Mouse (Mus musculus): ENCODE data around the gene Abcc1. TPM values are rescaled to one million over a fixed set of nuclear protein-coding genes. Genes with fewer than 3 reads are reported as not detected.

Abcc1 gene
- polyA plus RNA-seq, 1 experiment from 2014 or later, result 9.6 TPM

GRCm38 (mm10) chr16:14438561-14438960, 77.2 kb downstream of the Abcc1 start:
- Histone ChIP-seq H3K36me3 (ENCODE audit: control insufficient read depth, insufficient read depth, low read length) (no peaks in the 10 kb centered on the region; the same call in 1 of the 2 replicates), H3K4me3 (ENCODE audit: low read depth, low read length) (no peak overlapping the region), H3K4me1 (replicated peaks; ENCODE audit: control insufficient read depth, insufficient read depth, low read length) (no peaks in the 10 kb centered on the region), H3K9ac (ENCODE audit: low read length) (no peak overlapping the region), H3K4me2 (ENCODE audit: low read depth, low read length, severe bottlenecking) (no peak overlapping the region), H3K27ac (ENCODE audit: low read depth, low read length) (no peak overlapping the region), H3K27me3 (ENCODE audit: control insufficient read depth, insufficient read depth, low read length) (no peaks in the 10 kb centered on the region), H3K9me3 (ENCODE audit: control insufficient read depth, low read length) (no peaks in the 10 kb centered on the region)
- peak; percentile 39 for DNase-seq (ENCODE audit: low spot score)
- no peak for ATAC-seq (replicated peaks; ENCODE audit: low FRiP score)
- 92% methylated on average over 7 of the region's 7 CpGs for WGBS

GRCm38 (mm10) chr16:14439081-14439480, 77.7 kb downstream of the Abcc1 start:
- Histone ChIP-seq H3K27me3 (ENCODE audit: control insufficient read depth, insufficient read depth, low read length) (no peaks in the 10 kb centered on the region), H3K36me3 (ENCODE audit: control insufficient read depth, insufficient read depth, low read length) (no peaks in the 10 kb centered on the region; the same call in 1 of the 2 replicates), H3K27ac (ENCODE audit: low read depth, low read length) (no peak overlapping the region), H3K4me1 (replicated peaks; ENCODE audit: control insufficient read depth, insufficient read depth, low read length) (no peaks in the 10 kb centered on the region), H3K4me3 (ENCODE audit: low read depth, low read length) (no peak overlapping the region), H3K4me2 (ENCODE audit: low read depth, low read length, severe bottlenecking) (no peak overlapping the region), H3K9ac (ENCODE audit: low read length) (no peak overlapping the region), H3K9me3 (ENCODE audit: control insufficient read depth, low read length) (no peaks in the 10 kb centered on the region)
- ATAC-seq (replicated peaks; ENCODE audit: low FRiP score) (no peak), DNase-seq (ENCODE audit: low spot score) (peak; percentile 34)
- WGBS, result 87% methylated on average over 6 of the region's 6 CpGs

DNA sequence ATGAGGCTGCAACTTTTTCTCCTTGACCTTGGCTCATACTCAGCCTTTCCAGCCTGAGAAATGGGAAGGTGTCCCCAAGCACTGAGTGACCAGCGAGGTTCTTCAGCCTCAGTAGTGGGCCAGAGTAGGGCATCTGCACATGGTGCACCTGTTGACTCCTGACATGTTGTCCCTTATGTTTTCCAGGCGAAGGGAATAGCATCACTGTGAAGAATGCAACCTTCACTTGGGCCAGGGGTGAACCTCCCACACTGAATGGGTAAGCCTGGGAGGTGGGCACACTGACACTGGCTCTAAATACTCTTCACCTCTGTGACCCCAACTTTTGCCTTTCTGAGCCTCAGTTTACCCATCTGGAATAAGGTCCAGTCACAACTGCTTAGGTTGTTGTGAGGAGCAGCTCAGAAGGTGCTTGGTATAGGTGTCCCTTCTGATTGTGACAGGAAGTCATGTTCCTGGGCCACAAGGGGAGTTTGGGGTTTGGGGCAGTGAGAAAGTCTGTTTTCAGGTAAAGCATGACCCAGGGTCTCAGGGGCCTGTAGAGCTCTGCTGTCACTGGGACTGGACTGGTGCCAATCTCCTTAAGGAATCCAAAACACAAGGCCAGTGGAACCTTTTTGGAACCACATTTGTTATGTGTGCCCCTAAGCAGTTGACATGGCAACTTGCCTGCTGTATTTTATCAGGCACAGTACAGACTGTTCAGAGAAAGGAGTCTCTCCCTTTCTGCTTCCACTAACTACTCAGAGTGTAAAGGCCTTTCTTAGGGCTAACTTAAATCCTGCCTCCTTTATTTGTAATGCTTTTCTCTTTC, 78.7 kb downstream of the Abcc1 start:
- no peak for ATAC-seq (replicated peaks; ENCODE audit: low FRiP score)
- WGBS, result 89% methylated on average over 2 of the region's 2 CpGs
- Histone ChIP-seq H3K4me1 (replicated peaks; ENCODE audit: control insufficient read depth, insufficient read depth, low read length) (no peaks in the 10 kb centered on the region), H3K9ac (ENCODE audit: low read length) (no peak overlapping the region), H3K4me3 (ENCODE audit: low read depth, low read length) (no peak overlapping the region), H3K9me3 (ENCODE audit: control insufficient read depth, low read length) (no peaks in the 10 kb centered on the region), H3K36me3 (ENCODE audit: control insufficient read depth, insufficient read depth, low read length) (no peaks in the 10 kb centered on the region; the same call in 1 of the 2 replicates), H3K27ac (ENCODE audit: low read depth, low read length) (no peak overlapping the region), H3K27me3 (ENCODE audit: control insufficient read depth, insufficient read depth, low read length) (no peaks in the 10 kb centered on the region), H3K4me2 (ENCODE audit: low read depth, low read length, severe bottlenecking) (no peak overlapping the region)
- DNase-seq (ENCODE audit: low spot score), result peak; percentile 27

DNA sequence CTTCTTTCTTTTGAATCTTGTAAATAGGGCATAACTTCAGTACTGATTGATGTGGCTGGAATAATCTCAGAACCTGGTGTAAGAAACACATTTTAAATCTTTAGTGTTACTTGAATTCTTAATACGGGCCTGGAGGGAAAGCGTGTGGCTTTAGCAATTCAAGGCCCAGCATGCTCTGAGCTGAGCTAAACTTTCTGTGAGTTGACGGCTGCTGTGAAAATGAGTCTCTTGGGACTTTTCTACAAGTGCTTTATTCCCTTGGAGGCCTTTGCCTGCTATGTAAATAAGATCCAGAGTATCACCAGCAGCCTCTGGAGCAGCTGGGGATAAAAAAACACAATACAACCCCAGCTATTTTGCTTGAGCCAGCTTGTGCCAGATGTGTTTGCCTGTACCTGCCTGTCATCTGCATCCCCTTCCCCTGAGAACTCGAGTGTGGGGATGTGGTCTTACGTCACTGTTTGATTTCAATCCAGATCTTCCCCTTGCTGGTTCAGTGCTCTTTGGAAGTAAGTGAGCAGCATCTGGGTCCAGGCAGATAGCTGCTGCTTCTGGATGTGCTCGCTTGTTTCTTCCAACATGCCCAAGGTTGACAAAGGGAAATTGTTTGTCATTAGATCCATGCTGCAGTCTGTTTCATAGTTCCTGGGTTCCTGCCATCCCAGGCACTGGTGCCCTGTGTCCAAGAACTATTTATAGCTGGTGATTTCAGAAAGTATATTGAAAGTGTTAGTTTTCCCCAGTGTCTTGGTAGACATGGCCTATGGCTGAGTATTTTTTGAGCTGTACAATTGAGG, 82.9 kb downstream of the Abcc1 start:
- Histone ChIP-seq H3K36me3 (ENCODE audit: control insufficient read depth, insufficient read depth, low read length) (no peaks in the 10 kb centered on the region), H3K4me3 (ENCODE audit: low read depth, low read length) (no peak overlapping the region), H3K27me3 (ENCODE audit: control insufficient read depth, insufficient read depth, low read length) (no peaks in the 10 kb centered on the region), H3K9me3 (ENCODE audit: control insufficient read depth, low read length) (no peaks in the 10 kb centered on the region), H3K4me1 (replicated peaks; ENCODE audit: control insufficient read depth, insufficient read depth, low read length) (no peaks in the 10 kb centered on the region), H3K4me2 (ENCODE audit: low read depth, low read length, severe bottlenecking) (no peak overlapping the region), H3K9ac (ENCODE audit: low read length) (no peak overlapping the region), H3K27ac (ENCODE audit: low read depth, low read length) (no peak overlapping the region)
- no peak for DNase-seq (ENCODE audit: low spot score)
- 77% methylated on average over 6 of the region's 6 CpGs for WGBS
- no peak for ATAC-seq (replicated peaks; ENCODE audit: low FRiP score)

DNA sequence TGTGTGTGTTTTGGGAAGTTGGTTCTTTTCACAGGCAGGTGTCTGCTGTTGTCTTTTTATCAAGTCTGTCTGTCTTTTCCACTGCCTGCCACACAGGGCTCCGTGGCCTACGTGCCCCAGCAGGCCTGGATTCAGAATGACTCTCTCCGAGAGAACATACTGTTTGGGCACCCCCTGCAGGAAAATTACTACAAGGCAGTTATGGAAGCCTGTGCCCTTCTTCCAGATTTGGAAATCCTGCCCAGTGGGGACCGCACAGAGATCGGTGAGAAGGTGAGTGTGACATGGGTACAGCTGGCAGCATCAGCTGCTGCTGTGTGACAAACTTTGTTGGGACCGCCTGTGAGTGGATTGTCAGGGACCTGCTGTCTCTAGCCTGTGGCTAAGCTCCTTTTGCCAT, 83.8 kb downstream of the Abcc1 start:
- H3K36me3 ChIP-seq (ENCODE audit: control insufficient read depth, insufficient read depth, low read length), result no peaks in the 10 kb centered on the region
- H3K27ac ChIP-seq (ENCODE audit: low read depth, low read length), result no peak overlapping the region

GRCm38 (mm10) chr16:14447366-14447765, 86.0 kb downstream of the Abcc1 start:
- ATAC-seq (replicated peaks; ENCODE audit: low FRiP score) (no peak), DNase-seq (ENCODE audit: low spot score) (no peak)
- H3K9ac ChIP-seq (ENCODE audit: low read length), result no peak overlapping the region
- no peaks in the 10 kb centered on the region for H3K9me3 ChIP-seq (ENCODE audit: control insufficient read depth, low read length)
- H3K4me1 ChIP-seq (replicated peaks; ENCODE audit: control insufficient read depth, insufficient read depth, low read length), result no peaks in the 10 kb centered on the region
- H3K36me3 ChIP-seq (ENCODE audit: control insufficient read depth, insufficient read depth, low read length), result no peaks in the 10 kb centered on the region
- no peak overlapping the region for H3K4me2 ChIP-seq (ENCODE audit: low read depth, low read length, severe bottlenecking)
- no peak overlapping the region for H3K27ac ChIP-seq (ENCODE audit: low read depth, low read length)
- no peaks in the 10 kb centered on the region for H3K27me3 ChIP-seq (ENCODE audit: control insufficient read depth, insufficient read depth, low read length)
- WGBS, result 91% methylated on average over 4 of the region's 4 CpGs
- no peak overlapping the region for H3K4me3 ChIP-seq (ENCODE audit: low read depth, low read length)

More for the DNA sequence above, 83.8 kb downstream of the Abcc1 start:
- Histone ChIP-seq H3K4me2 (ENCODE audit: low read depth, low read length, severe bottlenecking) (no peak overlapping the region), H3K9ac (ENCODE audit: low read length) (no peak overlapping the region), H3K27me3 (ENCODE audit: control insufficient read depth, insufficient read depth, low read length) (no peaks in the 10 kb centered on the region), H3K9me3 (ENCODE audit: control insufficient read depth, low read length) (no peaks in the 10 kb centered on the region), H3K4me3 (ENCODE audit: low read depth, low read length) (no peak overlapping the region), H3K4me1 (replicated peaks; ENCODE audit: control insufficient read depth, insufficient read depth, low read length) (no peaks in the 10 kb centered on the region)
- DNase-seq (ENCODE audit: low spot score), result no peak
- WGBS, result 84% methylated on average over 6 of the region's 6 CpGs
- ATAC-seq (replicated peaks; ENCODE audit: low FRiP score), result no peak

GRCm38 (mm10) chr16:14448307-14448706, 86.9 kb downstream of the Abcc1 start:
- no peak for DNase-seq (ENCODE audit: low spot score)
- WGBS, result 93% methylated on average over 8 of the region's 8 CpGs
- H3K36me3 ChIP-seq (ENCODE audit: control insufficient read depth, insufficient read depth, low read length), result no peaks in the 10 kb centered on the region

DNA sequence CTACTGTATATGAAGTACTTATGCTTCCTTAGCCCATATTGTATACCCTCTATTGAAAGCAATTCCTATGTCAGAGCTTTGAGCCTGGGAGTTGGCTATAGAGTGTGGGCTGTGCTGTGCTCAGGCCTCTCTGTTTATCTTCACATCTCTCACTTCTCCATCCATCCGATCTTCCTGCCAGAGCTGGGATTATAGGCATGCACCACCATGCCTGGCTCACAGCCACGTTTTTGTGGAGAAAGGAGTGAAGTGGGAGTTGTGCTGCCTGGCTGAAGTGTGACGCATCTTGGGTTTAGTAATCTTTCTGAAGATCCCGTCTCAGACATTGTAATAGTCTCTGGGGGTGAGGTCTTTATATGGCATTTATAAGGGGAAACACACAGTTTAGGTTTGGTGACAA, 88.5 kb downstream of the Abcc1 start:
- ATAC-seq (replicated peaks; ENCODE audit: low FRiP score), result no peak
- Histone ChIP-seq H3K4me2 (ENCODE audit: low read depth, low read length, severe bottlenecking) (no peak overlapping the region), H3K36me3 (ENCODE audit: control insufficient read depth, insufficient read depth, low read length) (no peaks in the 10 kb centered on the region), H3K4me1 (replicated peaks; ENCODE audit: control insufficient read depth, insufficient read depth, low read length) (no peaks in the 10 kb centered on the region), H3K4me3 (ENCODE audit: low read depth, low read length) (no peak overlapping the region), H3K27me3 (ENCODE audit: control insufficient read depth, insufficient read depth, low read length) (no peaks in the 10 kb centered on the region), H3K9me3 (ENCODE audit: control insufficient read depth, low read length) (no peaks in the 10 kb centered on the region), H3K9ac (ENCODE audit: low read length) (no peak overlapping the region), H3K27ac (ENCODE audit: low read depth, low read length) (no peak overlapping the region)
- DNase-seq (ENCODE audit: low spot score), result no peak
- 89% methylated on average over 4 of the region's 4 CpGs for WGBS

More at GRCm38 (mm10) chr16:14448307-14448706, 86.9 kb downstream of the Abcc1 start:
- H3K9ac ChIP-seq (ENCODE audit: low read length), result no peak overlapping the region
- ATAC-seq (replicated peaks; ENCODE audit: low FRiP score), result no peak
- no peak overlapping the region for H3K27ac ChIP-seq (ENCODE audit: low read depth, low read length)
- H3K4me1 ChIP-seq (replicated peaks; ENCODE audit: control insufficient read depth, insufficient read depth, low read length), result no peaks in the 10 kb centered on the region
- no peak overlapping the region for H3K4me2 ChIP-seq (ENCODE audit: low read depth, low read length, severe bottlenecking)
- H3K4me3 ChIP-seq (ENCODE audit: low read depth, low read length), result no peak overlapping the region
- H3K27me3 ChIP-seq (ENCODE audit: control insufficient read depth, insufficient read depth, low read length), result no peaks in the 10 kb centered on the region
- H3K9me3 ChIP-seq (ENCODE audit: control insufficient read depth, low read length), result no peaks in the 10 kb centered on the region

Measured in forebrain, embryonic 11.5 days (tissue).